Mouse (Mus musculus): Measurements from ENCODE around the gene Nav1.

DNA sequence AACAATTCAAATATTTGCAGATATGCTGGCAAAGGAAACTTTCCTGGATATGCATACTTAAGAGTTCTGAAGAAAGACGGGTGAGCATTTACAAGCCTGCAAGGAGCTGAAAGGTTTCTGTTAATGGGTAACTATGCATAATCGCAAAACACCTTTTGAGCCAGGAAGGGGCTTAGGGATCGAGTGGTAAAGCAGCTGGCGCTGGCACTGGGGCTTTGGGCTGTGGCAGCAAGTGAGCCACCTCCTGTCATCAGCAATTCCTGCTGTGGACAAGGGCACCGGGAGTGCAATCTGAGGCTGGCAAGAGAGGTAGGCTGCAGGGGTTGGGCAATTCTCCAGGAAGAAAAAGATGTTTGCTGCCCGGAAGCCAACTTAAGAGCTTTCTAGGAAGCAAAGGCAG is 49.1 kb downstream of the Nav1 start:
- TF ChIP-seq POLR2A (IDR thresholded peaks at IDR 0.05; ENCODE audit: insufficient read length, low read depth) (no peak), MAX (IDR thresholded peaks at IDR 0.05; ENCODE audit: low read depth) (no peak), USF1 (IDR thresholded peaks at IDR 0.05; ENCODE audit: low read depth) (no peak), POLR2AphosphoS2 (IDR thresholded peaks at IDR 0.05; ENCODE audit: insufficient read length, low read depth) (no peak), CEBPB (IDR thresholded peaks at IDR 0.05; ENCODE audit: insufficient read depth, poor library complexity, severe bottlenecking) (no peak), REST (IDR thresholded peaks at IDR 0.05; ENCODE audit: insufficient read depth, insufficient read length) (no peak), SRF (IDR thresholded peaks at IDR 0.05; ENCODE audit: control insufficient read depth, insufficient read length, low read depth) (no peak), MYOD1 (IDR thresholded peaks at IDR 0.05; ENCODE audit: control insufficient read depth in 1 of 3, insufficient read length in 2 of 3, low read depth in 2 of 3) (no peak), E2F4 (IDR thresholded peaks at IDR 0.05; ENCODE audit: insufficient read depth) (no peak), TCF3 (IDR thresholded peaks at IDR 0.05; ENCODE audit: insufficient read length, low read depth) (no peak), TCF12 (IDR thresholded peaks at IDR 0.05; ENCODE audit: insufficient read depth, poor library complexity, severe bottlenecking) (no peak), MYOG (IDR thresholded peaks at IDR 0.05; ENCODE audit: control insufficient read depth in 1 of 3, insufficient read depth in 1 of 3, insufficient read length in 2 of 3, low read depth in 2 of 3) (no peak)
